Mouse (Mus musculus) heart, adult 2 months (tissue): ENCODE measurements at regions not wholly inside any gene's neighbourhood (a gene's known extent, or its start where the extent isn't known, plus 50 kb on each side); places are given as distances from the start of the nearest gene placed in this dataset.

Experiments used
- DNase-seq, 2 experiments: peaks; one replicate each; pipeline ENCODE4 v3.0.0; 2021
- H3K27ac ChIP-seq: fragments of 200-600 bp; 2 replicates; pipeline ENCODE4 v1.8.1; 2022
- H3K27me3 ChIP-seq: fragments of 200-500 bp; 2 replicates; pipeline ENCODE4 v1.6.1; 2012; ENCODE audit warnings: mild to moderate bottlenecking, low read length, inconsistent platforms, mixed read lengths; ENCODE audit not compliant: control insufficient read depth, insufficient read depth
- H3K36me3 ChIP-seq: fragments of 200-500 bp; 2 replicates; pipeline ENCODE4 v1.6.1; 2012; ENCODE audit warnings: low read length, inconsistent platforms; ENCODE audit not compliant: control insufficient read depth, insufficient read depth
- H3K4me1 ChIP-seq: fragments of 200-500 bp; 2 replicates; pipeline ENCODE4 v1.6.1; 2011; ENCODE audit warnings: low read length; ENCODE audit not compliant: control insufficient read depth, insufficient read depth
- H3K4me3 ChIP-seq: fragments of 200-600 bp; 2 replicates; pipeline ENCODE4 v1.8.1; 2022
- H3K79me2 ChIP-seq: fragments of 200-500 bp; replicated peaks from 2 replicates; pipeline ENCODE4 v1.6.1; 2012; ENCODE audit warnings: mild to moderate bottlenecking, inconsistent platforms, low read length, moderate library complexity, mixed read lengths; ENCODE audit not compliant: control insufficient read depth, insufficient read depth
- H3K9ac ChIP-seq: fragments of 200-500 bp; 2 replicates; pipeline ENCODE4 v1.6.1; 2012; ENCODE audit warnings: low read depth, mild to moderate bottlenecking, control low read depth, inconsistent platforms, low read length, mixed read lengths
- CTCF ChIP-seq: fragments of 200-600 bp; IDR thresholded peaks from 2 replicates; pipeline ENCODE4 v1.8.1; 2022; ENCODE audit warnings: antibody characterized with exemption, mild to moderate bottlenecking, moderate library complexity
- EP300 ChIP-seq: fragments of 200-500 bp; IDR thresholded peaks from 2 replicates; pipeline ENCODE4 v1.6.1; 2011; ENCODE audit warnings: low read depth, low read length, control low read depth; ENCODE audit not compliant: insufficient read depth
- POLR2A ChIP-seq: fragments of 200-500 bp; IDR thresholded peaks from 2 replicates; pipeline ENCODE4 v1.6.1; 2011; ENCODE audit warnings: mild to moderate bottlenecking, low read depth, low read length, control low read depth; ENCODE audit not compliant: insufficient read depth
- WGBS: fragments of 180-500 bp; shearing (Covaris S2); methylation state at CpG from one replicate; pipeline ENCODE4 v1.1.7; 2018; 5-methylcytosine and 5-hydroxymethylcytosine counted together
- intact Hi-C: fragments of 180-260 bp; cut with DNase I; formaldehyde crosslinking; loops from one replicate; pipeline ENCODE4 v1.15.1; 2025

DNA sequence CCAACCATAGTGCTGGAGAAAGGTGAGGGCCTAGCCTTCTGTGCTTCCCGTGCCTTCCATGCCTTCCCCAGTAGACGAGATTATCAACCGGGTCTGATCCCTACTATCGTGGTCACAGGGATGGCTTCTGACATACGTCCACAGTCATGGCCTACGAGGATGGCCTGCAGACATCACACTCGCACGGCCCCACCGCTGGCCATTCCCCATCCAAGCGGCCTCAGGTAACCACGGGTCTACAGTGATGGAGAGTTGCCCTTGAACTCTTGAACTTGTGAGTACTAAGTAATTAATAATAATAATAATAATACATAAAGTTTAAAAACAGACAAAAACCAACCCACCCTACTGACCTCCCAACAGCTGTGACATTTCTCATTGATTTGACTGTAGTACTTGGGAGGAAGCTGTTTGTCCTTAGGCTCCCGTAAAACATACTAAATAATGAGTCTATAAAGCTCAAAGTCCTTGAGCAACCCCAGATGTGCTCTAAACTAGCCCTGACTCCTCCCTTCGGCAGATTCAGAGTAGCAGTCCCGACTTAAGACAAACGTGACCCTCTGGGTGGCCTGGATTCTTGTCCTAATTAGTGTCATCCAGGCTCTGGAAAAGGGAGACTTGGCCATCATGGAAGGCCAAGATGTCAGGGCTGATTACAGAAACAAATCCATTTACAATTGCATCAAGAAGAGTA lies 225.9 kb upstream of the Jarid2 start:
- H3K36me3 ChIP-seq: no peaks in the 10 kb centered on the region
- no peaks in the 10 kb centered on the region for H3K27me3 ChIP-seq
- no peaks in the 10 kb centered on the region for H3K79me2 ChIP-seq
- TF ChIP-seq EP300 (no peak), POLR2A (no peak), CTCF (no peak)
- 87% methylated on average over 15 of the region's 15 CpGs for WGBS
- intact Hi-C loops: no loop called here
- no peak overlapping the region for H3K4me3 ChIP-seq
- H3K9ac ChIP-seq: no peak overlapping the region
- no peak overlapping the region for H3K27ac ChIP-seq
- DNase-seq: no peak
- H3K4me1 ChIP-seq: peaks cover 12% of the 10 kb centered on the region

DNA sequence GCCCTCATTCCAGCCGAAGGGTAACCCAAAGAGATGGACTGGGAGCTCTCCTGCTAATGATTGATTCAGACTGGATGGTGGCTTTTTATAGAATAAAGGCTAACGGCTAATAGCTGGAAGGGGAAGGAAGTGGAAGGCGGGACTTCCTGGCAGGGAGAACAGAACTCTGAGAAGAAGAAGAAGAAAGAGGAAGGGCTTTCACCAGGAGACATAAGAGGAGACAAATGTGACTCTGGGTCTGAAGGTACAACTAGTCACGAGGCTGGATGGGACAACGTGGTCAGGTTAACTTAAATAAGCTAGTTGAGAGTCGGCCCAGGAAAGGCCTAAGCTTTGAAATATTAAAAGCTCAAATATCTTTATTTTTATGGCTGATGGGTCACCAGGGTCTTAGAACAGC lies 224.8 kb upstream of the Jarid2 start:
- Histone ChIP-seq H3K79me2 (no peaks in the 10 kb centered on the region), H3K36me3 (no peaks in the 10 kb centered on the region), H3K4me1 (peaks cover 12% of the 10 kb centered on the region), H3K4me3 (no peak overlapping the region), H3K27ac (no peak overlapping the region), H3K27me3 (no peaks in the 10 kb centered on the region), H3K9ac (no peak overlapping the region)
- TF ChIP-seq EP300 (no peak), POLR2A (no peak), CTCF (no peak)
- WGBS: 63% methylated on average over 6 of the region's 6 CpGs
- intact Hi-C loops: no loop called here
- peak in 1 of 2 experiments; percentile 48 for DNase-seq

DNA sequence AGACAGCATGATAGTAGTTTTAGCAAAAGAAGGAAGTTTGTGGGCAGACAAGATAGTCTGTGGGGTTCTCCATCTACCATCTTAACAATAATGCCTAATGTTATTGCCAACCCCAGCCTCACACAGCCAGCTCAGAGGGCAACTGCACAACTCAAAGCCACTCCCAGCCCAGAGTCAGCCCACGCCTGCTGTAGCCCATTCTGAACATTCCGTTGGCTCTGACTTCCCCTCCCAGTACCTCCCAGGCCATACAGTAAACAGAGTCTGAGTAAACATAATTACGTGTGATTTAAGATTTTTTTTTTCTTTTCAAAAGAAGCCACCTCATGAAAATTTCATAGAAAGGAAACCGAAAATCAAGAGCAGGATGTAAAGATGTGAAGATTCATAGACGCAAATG lies 222.3 kb upstream of the Jarid2 start:
- H3K27me3 ChIP-seq: no peaks in the 10 kb centered on the region
- WGBS: 72% methylated on average over 5 of the region's 5 CpGs
- H3K4me3 ChIP-seq: no peak overlapping the region
- H3K9ac ChIP-seq: no peak overlapping the region
- H3K79me2 ChIP-seq: no peaks in the 10 kb centered on the region
- no peak overlapping the region for H3K27ac ChIP-seq
- H3K4me1 ChIP-seq: peaks cover 7% of the 10 kb centered on the region
- intact Hi-C loops: no loop called here
- H3K36me3 ChIP-seq: no peaks in the 10 kb centered on the region
- TF ChIP-seq POLR2A (no peak), EP300 (no peak), CTCF (no peak)
- no peak for DNase-seq

DNA sequence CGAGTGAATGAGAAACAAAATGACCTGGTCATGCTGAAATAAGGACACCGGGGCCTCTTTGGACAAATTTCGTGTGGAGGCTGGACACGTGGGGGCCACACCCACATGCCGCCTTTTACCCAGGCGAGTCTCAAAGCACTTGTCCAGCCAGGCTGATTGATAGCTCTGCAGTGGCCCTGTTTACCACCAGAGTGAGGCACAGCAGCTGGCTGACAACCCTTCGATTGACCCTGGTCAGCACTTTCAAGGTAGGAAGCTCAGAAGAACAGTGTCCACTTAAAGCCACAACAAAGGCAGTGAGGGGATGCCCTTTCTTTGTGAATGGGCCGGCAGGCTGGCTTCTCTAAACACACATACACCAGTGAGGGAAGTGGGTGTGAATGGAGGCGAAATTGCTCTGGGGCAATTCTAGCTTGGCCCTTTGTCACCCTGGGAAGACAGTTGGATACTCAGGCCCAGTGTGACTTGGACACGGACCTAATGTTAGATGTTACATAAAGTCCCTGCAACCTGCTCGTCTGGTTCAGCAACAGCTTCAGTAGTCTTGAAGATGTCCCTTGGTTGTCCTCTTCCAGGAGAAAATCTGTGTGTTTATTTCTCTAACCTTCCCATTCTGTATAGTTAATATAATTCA lies 219.6 kb upstream of the Jarid2 start:
- Histone ChIP-seq H3K9ac (no peak overlapping the region), H3K4me3 (no peak overlapping the region), H3K79me2 (no peaks in the 10 kb centered on the region), H3K27me3 (no peaks in the 10 kb centered on the region), H3K4me1 (no peaks in the 10 kb centered on the region), H3K36me3 (no peaks in the 10 kb centered on the region), H3K27ac (no peak overlapping the region)
- DNase-seq: no peak
- TF ChIP-seq POLR2A (no peak), EP300 (no peak), CTCF (no peak)
- intact Hi-C loops: no loop called here
- 77% methylated on average over 11 of the region's 11 CpGs for WGBS

DNA sequence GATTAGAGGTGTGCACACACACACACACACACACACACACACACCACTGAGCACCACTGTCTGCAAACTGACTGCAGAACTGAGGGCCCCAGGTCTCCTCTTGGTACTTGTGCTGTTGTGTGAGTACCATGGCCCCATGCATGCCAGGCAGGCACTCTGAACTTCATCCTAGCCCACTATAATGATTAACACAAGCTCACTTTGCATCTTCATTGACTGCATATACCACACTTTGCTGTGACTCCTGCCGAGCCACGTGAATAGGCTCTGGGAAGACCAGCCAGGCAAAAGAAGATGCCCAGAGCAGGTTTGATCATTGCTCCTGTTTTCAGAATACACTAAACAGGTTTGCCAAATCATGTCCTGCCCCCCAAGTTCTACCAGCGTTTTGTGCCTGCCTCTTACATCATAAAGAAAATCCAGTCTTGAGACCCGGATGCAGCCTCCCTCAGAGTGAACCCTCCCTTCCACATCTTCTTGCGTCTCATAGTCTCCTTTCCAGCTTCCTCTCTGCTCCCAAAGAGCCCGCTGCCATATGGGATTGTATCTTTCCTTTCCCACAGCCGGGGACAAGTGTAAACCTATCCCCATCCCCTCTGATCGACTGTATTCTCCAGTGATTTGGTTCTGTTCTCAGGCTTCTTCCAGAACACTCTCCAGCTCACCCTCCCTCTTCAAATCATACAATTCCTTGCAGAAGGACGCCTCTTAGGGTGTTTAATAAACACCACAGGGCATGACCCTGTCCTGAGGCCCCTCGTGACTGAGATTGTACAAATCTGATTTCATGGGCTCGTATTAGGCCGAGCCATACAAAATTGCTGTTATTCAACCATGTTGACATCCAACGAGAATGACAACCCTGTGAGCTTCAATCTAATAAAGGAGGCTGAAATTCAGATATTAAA lies 215.6 kb upstream of the Jarid2 start:
- Histone ChIP-seq H3K4me3 (no peak overlapping the region), H3K27me3 (no peaks in the 10 kb centered on the region), H3K36me3 (no peaks in the 10 kb centered on the region), H3K27ac (no peak overlapping the region), H3K9ac (no peak overlapping the region), H3K4me1 (no peaks in the 10 kb centered on the region), H3K79me2 (no peaks in the 10 kb centered on the region)
- WGBS: 76% methylated on average over 13 of the region's 13 CpGs
- TF ChIP-seq POLR2A: no peak
- TF ChIP-seq CTCF: no peak
- no peak for TF ChIP-seq EP300
- intact Hi-C loops: no loop called here
- no peak for DNase-seq
